Mouse (Mus musculus): ENCODE measurements around the gene Tle4.

GRCm38 (mm10) chr19:14578698-14579097, 19.2 kb downstream of the Tle4 start:
- TF ChIP-seq CTCF (IDR thresholded peaks at IDR 0.05) (no peak), EP300 (IDR thresholded peaks at IDR 0.05; ENCODE audit: insufficient read depth, low read depth, low read length) (no peak)

Data from heart, adult 2 months (tissue).